Mouse (Mus musculus) stomach, postnatal 0 days (tissue): Measurements from ENCODE around the gene Gm28308. TPM values are rescaled to one million over a fixed set of nuclear protein-coding genes. Genes with fewer than 3 reads are reported as not detected.
A peak's percentile ranks its signal among the peaks of the same experiment; 100 is the strongest.

Experiments
- ATAC-seq: fragments of 200-750 bp; cut with Nextera tagmentation; 2 replicates; pipeline ENCODE4 v1.8.0; 2017; ENCODE audit not compliant: low FRiP score, low TSS enrichment
- DNase-seq: peaks from one replicate; pipeline ENCODE4 v3.0.0-alpha.2; 2016; ENCODE audit warnings: low spot score
- H3K27ac ChIP-seq: fragments of 300-500 bp; sonication (generic); replicated peaks from 2 replicates; pipeline ENCODE4 v1.5.1; 2014; ENCODE audit warnings: mild to moderate bottlenecking, control low read depth
- H3K27me3 ChIP-seq: fragments of 300-500 bp; sonication (generic); 2 replicates; pipeline ENCODE4 v1.6.1; 2014; ENCODE audit warnings: low read length; ENCODE audit not compliant: control insufficient read depth, insufficient read depth
- H3K36me3 ChIP-seq: fragments of 300-500 bp; sonication (generic); 2 replicates; pipeline ENCODE4 v1.6.1; 2014; ENCODE audit warnings: low read length, mixed read lengths; ENCODE audit not compliant: control insufficient read depth, insufficient read depth
- H3K4me1 ChIP-seq: fragments of 300-500 bp; sonication (generic); replicated peaks from 2 replicates; pipeline ENCODE4 v1.6.1; 2014; ENCODE audit warnings: antibody characterized with exemption; ENCODE audit not compliant: control insufficient read depth, insufficient read depth
- H3K4me2 ChIP-seq: fragments of 300-500 bp; sonication (generic); replicated peaks from 2 replicates; pipeline ENCODE4 v1.6.1; 2014; ENCODE audit warnings: low read depth, mild to moderate bottlenecking, control low read depth, moderate library complexity
- H3K4me3 ChIP-seq: fragments of 300-500 bp; sonication (generic); 2 replicates; pipeline ENCODE4 v1.5.1; 2014; ENCODE audit warnings: low read depth, low read length, control low read depth
- H3K9ac ChIP-seq: fragments of 300-500 bp; sonication (generic); 2 replicates; pipeline ENCODE4 v1.6.1; 2014; ENCODE audit warnings: mild to moderate bottlenecking, low read length, control low read depth, mixed read lengths
- H3K9me3 ChIP-seq: fragments of 300-500 bp; sonication (generic); 2 replicates; pipeline ENCODE4 v1.6.1; 2016; ENCODE audit warnings: low read length; ENCODE audit not compliant: control insufficient read depth
- CTCF ChIP-seq: IDR thresholded peaks from 2 replicates; pipeline ENCODE4 v1.5.1; 2016; ENCODE audit warnings: antibody characterized with exemption, low read depth, mild to moderate bottlenecking, moderate library complexity
- EP300 ChIP-seq: optimal IDR thresholded peaks from 2 replicates; pipeline ENCODE3; 2016; ENCODE audit warnings: antibody characterized with exemption
- WGBS: fragments of 180-500 bp; shearing (Covaris S2); extraction: QIAGEN DNeasy Blood & Tissue Kit; methylation state at CpG from one replicate; pipeline ENCODE4 v1.1.7; 2014; 5-methylcytosine and 5-hydroxymethylcytosine counted together
- polyA plus RNA-seq: library from polyadenylated mRNA; unstranded; fragments of >200 nt; fragmentation: Nextera tagmentation; extraction: Ambion mirVana; gene quantifications from 2 replicates; pipeline ENCODE4 v1.2.1, GENCODE M21; 2015

Gene Gm28308
- polyA plus RNA-seq, 1 experiment from 2014 or later = not detected

DNA sequence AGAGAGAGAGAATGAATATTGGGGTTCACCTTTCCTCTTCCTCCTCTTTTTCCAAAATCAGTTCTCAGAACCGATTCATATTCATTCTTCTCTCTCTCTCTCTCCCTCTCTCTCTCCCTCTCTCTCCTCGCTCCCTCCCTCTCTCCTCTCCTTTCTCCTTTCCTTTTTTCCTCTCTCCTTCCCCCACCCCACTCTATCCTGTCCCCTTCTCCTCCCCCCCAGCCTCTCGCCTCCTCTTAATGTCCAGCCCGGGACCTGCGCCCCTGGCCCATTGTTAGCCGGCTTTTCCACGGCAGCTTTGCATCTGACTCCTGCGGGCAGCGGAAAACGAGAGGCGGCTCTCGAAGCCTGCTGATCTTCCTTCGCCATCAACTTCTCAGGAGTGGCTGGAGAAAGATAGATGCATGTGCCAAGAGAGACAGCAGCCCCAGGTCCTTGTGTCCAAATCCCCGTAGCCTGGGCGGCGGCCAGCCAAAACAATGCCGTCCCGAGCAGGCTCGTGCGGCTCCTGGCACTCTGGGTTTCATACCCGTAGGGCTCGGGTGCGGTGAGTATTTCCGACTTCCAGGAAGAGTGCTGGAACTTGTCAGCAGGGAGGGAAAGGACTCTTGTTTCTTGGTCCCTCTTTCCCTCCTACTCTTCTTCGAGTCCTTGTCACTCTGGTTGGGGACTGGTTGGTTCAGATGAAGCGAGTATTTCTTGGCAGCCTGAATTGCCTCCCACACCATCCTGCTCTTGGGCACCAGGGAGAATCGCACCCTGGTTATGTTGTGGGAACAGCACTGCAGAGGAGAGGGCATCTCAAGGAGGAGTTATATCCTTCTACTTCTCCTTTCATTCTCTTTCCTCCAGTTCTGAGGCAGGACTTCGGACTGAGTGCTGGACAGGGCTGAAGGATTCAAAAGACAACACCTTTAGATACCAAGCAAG is 47.4 kb downstream of the Gm28308 start:
- H3K9me3 ChIP-seq = no peaks in the 10 kb centered on the region
- ATAC-seq (no peak), DNase-seq (no peak)
- 4% methylated on average over 28 of the region's 28 CpGs for WGBS
- peak overlapping the region; percentile 96 for H3K27ac ChIP-seq
- peaks cover 2% of the 10 kb centered on the region; the same call in 1 of the 2 replicates for H3K4me1 ChIP-seq
- TF ChIP-seq CTCF (no peak), EP300 (no peak)
- peak overlapping the region; percentile 77 for H3K4me2 ChIP-seq
- peak overlapping the region; percentile 65 for H3K4me3 ChIP-seq
- no peaks in the 10 kb centered on the region; the same call in 1 of the 2 replicates for H3K27me3 ChIP-seq
- H3K9ac ChIP-seq = peak overlapping the region; percentile 89
- H3K36me3 ChIP-seq = 0 out of 2 replicates have a peak, but pooled peaks cover 2% of the 10 kb centered on the region

DNA sequence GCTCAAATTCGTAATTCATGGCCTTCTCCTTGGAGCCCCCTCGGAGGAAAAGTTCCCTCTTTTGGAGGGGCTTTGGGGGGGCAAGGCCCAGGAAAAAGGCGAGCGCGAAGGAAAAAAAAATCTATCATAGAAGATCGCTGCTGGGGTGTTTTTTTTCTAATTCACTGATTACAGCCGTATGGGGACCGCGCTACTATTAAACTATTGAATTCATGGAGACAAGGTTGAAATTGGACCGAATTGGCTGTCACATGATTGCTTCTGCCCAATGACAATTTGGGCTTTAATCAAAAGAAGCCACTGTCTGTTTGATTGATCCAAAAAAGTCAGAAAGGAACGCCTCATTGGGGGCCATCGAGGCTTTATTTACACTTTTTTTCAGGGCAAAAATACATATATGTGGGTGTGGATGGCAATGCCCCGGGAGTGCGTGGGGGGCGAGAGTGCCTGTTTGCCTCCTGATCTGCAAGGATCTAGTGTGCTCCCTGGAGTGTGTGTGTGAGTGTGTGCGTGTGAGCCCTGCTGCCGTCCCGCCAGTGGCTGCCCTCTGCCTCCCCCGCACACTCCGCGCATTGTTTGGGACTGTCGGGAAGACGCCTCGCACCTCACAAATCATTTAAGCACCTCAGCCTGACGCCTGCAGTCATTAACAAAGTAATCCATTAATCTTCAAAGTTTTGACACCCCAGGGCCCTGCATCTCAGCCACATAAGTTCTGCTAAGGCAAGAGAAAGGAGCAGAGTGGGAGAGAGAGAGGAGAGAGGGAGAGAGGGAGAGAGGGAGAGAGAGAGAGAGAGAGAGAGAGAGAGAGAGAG is 48.3 kb downstream of the Gm28308 start, which contains the start of gene Hoxa2:
Gene Hoxa2, minus strand, starts transcription at position 206 of the 815 bp plus-strand sequence.
- no peak for TF ChIP-seq CTCF
- no peak for TF ChIP-seq EP300
- 1% methylated on average over 25 of the region's 25 CpGs for WGBS
- ATAC-seq = peak; percentile 39; the same call in 1 of the 2 replicates
- Histone ChIP-seq H3K27me3 (no peaks in the 10 kb centered on the region; the same call in 1 of the 2 replicates), H3K4me3 (peak within 1 kb of the TSS; percentile 65), H3K36me3 (0 out of 2 replicates have a peak, but pooled peaks cover 2% of the 10 kb centered on the region), H3K4me1 (peaks cover 1% of the 10 kb centered on the region; the same call in 1 of the 2 replicates), H3K27ac (peak within 1 kb of the TSS; percentile 96), H3K4me2 (peak within 1 kb of the TSS; percentile 77), H3K9ac (peak within 1 kb of the TSS; percentile 89), H3K9me3 (no peaks in the 10 kb centered on the region)
- DNase-seq = no peak

DNA sequence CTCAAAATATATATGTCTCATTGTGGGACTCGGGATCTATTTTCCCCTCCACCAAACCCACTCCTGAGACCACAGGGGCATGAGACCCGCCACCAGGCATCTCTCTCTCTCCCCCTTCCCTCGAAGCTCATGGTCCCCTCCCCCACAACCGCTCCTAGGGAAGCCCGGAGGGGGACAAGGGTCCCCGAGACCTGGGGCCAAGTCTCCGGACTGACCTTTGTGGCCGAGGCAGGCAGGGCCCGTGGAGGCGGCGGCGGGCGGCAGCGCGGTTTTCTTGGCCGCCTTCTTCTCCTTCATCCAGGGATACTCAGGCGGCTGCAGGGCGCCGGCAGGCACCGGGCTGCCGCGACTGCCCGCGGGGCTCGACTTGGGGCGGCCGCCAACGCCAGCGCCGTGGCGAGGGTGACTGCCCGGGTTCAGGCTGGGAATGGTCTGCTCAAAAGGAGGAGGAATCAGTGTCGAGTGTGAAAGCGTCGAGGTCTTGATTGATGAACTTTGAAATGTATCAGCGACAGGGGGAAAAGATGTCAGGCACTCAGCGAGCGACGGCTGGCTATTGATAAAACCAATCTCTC is 49.0 kb downstream of the Gm28308 start:
- H3K4me1 ChIP-seq = no peaks in the 10 kb centered on the region
- H3K9me3 ChIP-seq = no peaks in the 10 kb centered on the region
- H3K4me2 ChIP-seq = peak overlapping the region; percentile 77
- 0 out of 2 replicates have a peak, but pooled peaks cover 2% of the 10 kb centered on the region for H3K36me3 ChIP-seq
- H3K4me3 ChIP-seq = peak overlapping the region; percentile 65
- TF ChIP-seq EP300 (no peak), CTCF (no peak)
- under 1% methylated on average over 38 of the region's 39 CpGs for WGBS
- peak overlapping the region; percentile 96 for H3K27ac ChIP-seq
- ATAC-seq (no peak), DNase-seq (no peak)
- no peaks in the 10 kb centered on the region; the same call in 1 of the 2 replicates for H3K27me3 ChIP-seq
- H3K9ac ChIP-seq = peak overlapping the region; percentile 89

DNA sequence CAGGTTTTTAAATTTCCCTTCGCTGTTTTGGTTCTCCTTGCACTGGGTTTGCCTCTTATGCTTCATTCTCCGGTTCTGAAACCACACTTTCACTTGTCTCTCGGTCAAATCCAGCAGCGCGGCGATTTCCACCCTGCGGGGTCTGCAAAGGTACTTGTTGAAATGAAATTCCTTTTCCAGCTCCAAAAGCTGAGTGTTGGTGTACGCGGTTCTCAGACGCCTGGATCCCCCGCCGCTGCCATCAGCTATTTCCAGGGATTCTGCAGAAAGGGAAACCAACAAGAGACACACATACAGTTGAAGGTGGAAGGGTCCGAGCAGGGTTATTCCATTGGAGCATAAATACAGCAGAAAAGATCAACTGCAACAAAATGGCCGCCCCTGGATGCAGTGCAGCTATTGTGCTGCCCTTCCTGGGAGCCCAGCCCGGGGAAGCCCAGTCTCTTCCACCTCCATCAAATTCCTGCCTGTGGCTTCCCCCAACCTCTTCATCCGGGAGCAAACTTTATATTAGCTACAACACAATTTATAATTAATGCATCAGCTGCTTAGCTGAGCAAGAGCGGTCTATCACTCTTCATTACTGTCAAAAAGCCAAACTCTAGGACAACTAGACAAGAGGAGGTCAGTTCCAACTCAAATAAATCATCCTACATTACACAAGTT is 49.6 kb downstream of the Gm28308 start:
- no peak for DNase-seq
- Histone ChIP-seq H3K27me3 (no peaks in the 10 kb centered on the region; the same call in 1 of the 2 replicates), H3K9me3 (no peaks in the 10 kb centered on the region), H3K4me2 (peak overlapping the region; percentile 77), H3K36me3 (no peaks in the 10 kb centered on the region), H3K9ac (peak overlapping the region; percentile 89), H3K4me3 (peak overlapping the region; percentile 65), H3K4me1 (no peaks in the 10 kb centered on the region), H3K27ac (peak overlapping the region; percentile 96)
- 14% methylated on average over 17 of the region's 17 CpGs for WGBS
- ATAC-seq = no peak
- TF ChIP-seq EP300 (no peak), CTCF (no peak)
